8 mouse cellular contexts compared by ENCODE assay signal in genomic region chr3:58525166-58525565, GRCm38 (mm10). TPM values are rescaled to one million over a fixed set of nuclear protein-coding genes. Genes with fewer than 3 reads are reported as not detected.
DNase-seq lines count a peak whose midpoint lies in the region; ATAC-seq lines count a peak whose summit lies in the region.

No protein-coding gene starts in this region.

- H3K36me3 ChIP-seq in kidney, embryonic 16.5 days (ENCODE audit: insufficient read depth, low read length), result peaks cover 15% of the 10 kb centered on the region
- peaks cover 35% of the 10 kb centered on the region for H3K36me3 ChIP-seq in forebrain, embryonic 10.5 days (replicated peaks)
- H3K36me3 ChIP-seq in liver, embryonic 13.5 days, result peaks cover 24% of the 10 kb centered on the region

- peaks cover 11% of the 10 kb centered on the region for H3K4me1 ChIP-seq in kidney, embryonic 16.5 days (ENCODE audit: insufficient read depth, low read length)
- peaks cover 22% of the 10 kb centered on the region for H3K4me1 ChIP-seq in forebrain, embryonic 10.5 days
- peaks cover 36% of the 10 kb centered on the region for H3K4me1 ChIP-seq in liver, embryonic 13.5 days (replicated peaks)

- H3K27me3 ChIP-seq in kidney, embryonic 16.5 days (ENCODE audit: insufficient read depth, low read length), result no peaks in the 10 kb centered on the region
- H3K27me3 ChIP-seq in forebrain, embryonic 10.5 days (ENCODE audit: poor library complexity, severe bottlenecking), result no peaks in the 10 kb centered on the region
- H3K27me3 ChIP-seq in liver, embryonic 13.5 days, result no peaks in the 10 kb centered on the region

- peak overlapping the region; percentile 98 for H3K4me3 ChIP-seq in kidney, embryonic 16.5 days (ENCODE audit: low read length)
- H3K4me3 ChIP-seq in forebrain, embryonic 10.5 days, result peak overlapping the region; percentile 98
- H3K4me3 ChIP-seq in liver, embryonic 13.5 days (replicated peaks), result peak overlapping the region; percentile 97

- peak overlapping the region; percentile 95 for H3K27ac ChIP-seq in kidney, embryonic 16.5 days (ENCODE audit: low read length)
- H3K27ac ChIP-seq in forebrain, embryonic 10.5 days, result peak overlapping the region; percentile 98
- peak overlapping the region; percentile 92 for H3K27ac ChIP-seq in liver, embryonic 13.5 days

- no peaks in the 10 kb centered on the region for H3K9me3 ChIP-seq in kidney, embryonic 16.5 days (ENCODE audit: low read length)
- H3K9me3 ChIP-seq in forebrain, embryonic 10.5 days, result no peaks in the 10 kb centered on the region
- no peaks in the 10 kb centered on the region for H3K9me3 ChIP-seq in liver, embryonic 13.5 days (replicated peaks)

- 0% methylated on average over 40 of the region's 40 CpGs for WGBS in kidney, embryonic 16.5 days
- WGBS in forebrain, embryonic 10.5 days, result under 1% methylated on average over 40 of the region's 40 CpGs
- 0% methylated on average over 40 of the region's 40 CpGs for WGBS in liver, embryonic 13.5 days (ENCODE audit: insufficient replicate concordance)

- no peak for DNase-seq in kidney, adult 9 months
- DNase-seq in R1 (ENCODE audit: low read depth, low spot score), result peak; percentile 64
- no peak for DNase-seq in forebrain, embryonic 10.5 days (ENCODE audit: extremely low spot score, low spot score)
- DNase-seq in liver, embryonic 13.5 days, result no peak
- DNase-seq in yolk sac, embryonic 10.5 days (ENCODE audit: low spot score), result peak; percentile 40
- no peak for DNase-seq in cerebellum, adult 11-12 months
- no peak for DNase-seq in urinary bladder, postnatal 36 days (ENCODE audit: low spot score in 2 of 2)

- peak overlapping the region; percentile 98 for H3K9ac ChIP-seq in kidney, embryonic 16.5 days (replicated peaks; ENCODE audit: low read length)
- H3K9ac ChIP-seq in liver, embryonic 13.5 days, result peak overlapping the region; percentile 98

- peak; percentile 40 for ATAC-seq in kidney, embryonic 16.5 days (ENCODE audit: low FRiP score, low TSS enrichment)
- peak; percentile 39 for ATAC-seq in liver, embryonic 13.5 days (ENCODE audit: low read depth)

- H3K4me2 ChIP-seq in kidney, embryonic 16.5 days (replicated peaks; ENCODE audit: low read depth, low read length), result peak overlapping the region; percentile 85
- H3K4me2 ChIP-seq in liver, embryonic 13.5 days, result peak overlapping the region; percentile 87

RNA-seq across cellular contexts. Expression of gene Eif2a, which starts 0.5 kb away (rescaled TPM):
- polyA plus RNA-seq in kidney, embryonic 16.5 days (2015; fragmentation: Nextera tagmentation; extraction: Ambion mirVana), result 54.5 and 55.5 TPM in 2 replicates
- 57.0 and 58.1 TPM in 2 replicates for polyA plus RNA-seq in forebrain, embryonic 10.5 days (2016; fragmentation: Nextera tagmentation; extraction: Ambion mirVana)
- polyA plus RNA-seq in liver, embryonic 13.5 days (2015; fragmentation: Nextera tagmentation; extraction: Ambion mirVana), result 35.5 and 45.3 TPM in 2 replicates

RNA-seq across cellular contexts. Expression of gene Serp1, which starts 0.5 kb away (rescaled TPM):
- 143 and 156 TPM in 2 replicates for polyA plus RNA-seq in kidney, embryonic 16.5 days (2015; fragmentation: Nextera tagmentation; extraction: Ambion mirVana)
- 142 and 146 TPM in 2 replicates for polyA plus RNA-seq in forebrain, embryonic 10.5 days (2016; fragmentation: Nextera tagmentation; extraction: Ambion mirVana)
- polyA plus RNA-seq in liver, embryonic 13.5 days (2015; fragmentation: Nextera tagmentation; extraction: Ambion mirVana), result 101 and 125 TPM in 2 replicates

RNA-seq across cellular contexts. Expression of gene Selenot, which starts 51.3 kb away (rescaled TPM):
- polyA plus RNA-seq in kidney, embryonic 16.5 days (2015; fragmentation: Nextera tagmentation; extraction: Ambion mirVana), result 24.3 and 27.3 TPM in 2 replicates
- 15.7 and 18.1 TPM in 2 replicates for polyA plus RNA-seq in forebrain, embryonic 10.5 days (2016; fragmentation: Nextera tagmentation; extraction: Ambion mirVana)
- polyA plus RNA-seq in liver, embryonic 13.5 days (2015; fragmentation: Nextera tagmentation; extraction: Ambion mirVana), result 14.8 and 15.6 TPM in 2 replicates

Comparison
In these comparisons a context has a peak if more than half of its experiments do, and no peak if none do; other contexts are left out.
1. DNase-seq: peak in R1 (single experiment) and yolk sac, embryonic 10.5 days (single experiment); none in kidney, adult 9 months (single experiment), forebrain, embryonic 10.5 days (single experiment), liver, embryonic 13.5 days (single experiment), cerebellum, adult 11-12 months (single experiment) and urinary bladder, postnatal 36 days (0 of 2).
2. Peak in every context shown above with its lines, with median percentiles within 50 percentile points of each other: H3K27ac ChIP-seq and H3K4me3 ChIP-seq.